Mouse (Mus musculus) liver, postnatal 0 days (tissue): ENCODE results near the gene Csf2.

Source experiments
- CTCF ChIP-seq: sonication (generic); IDR thresholded peaks from 2 replicates; pipeline ENCODE4 v1.5.1; 2016; ENCODE audit warnings: antibody characterized with exemption, low read depth
- EP300 ChIP-seq: IDR thresholded peaks from 2 replicates; pipeline ENCODE4 v1.6.1; 2016; ENCODE audit warnings: antibody characterized with exemption, low read depth, mild to moderate bottlenecking

DNA sequence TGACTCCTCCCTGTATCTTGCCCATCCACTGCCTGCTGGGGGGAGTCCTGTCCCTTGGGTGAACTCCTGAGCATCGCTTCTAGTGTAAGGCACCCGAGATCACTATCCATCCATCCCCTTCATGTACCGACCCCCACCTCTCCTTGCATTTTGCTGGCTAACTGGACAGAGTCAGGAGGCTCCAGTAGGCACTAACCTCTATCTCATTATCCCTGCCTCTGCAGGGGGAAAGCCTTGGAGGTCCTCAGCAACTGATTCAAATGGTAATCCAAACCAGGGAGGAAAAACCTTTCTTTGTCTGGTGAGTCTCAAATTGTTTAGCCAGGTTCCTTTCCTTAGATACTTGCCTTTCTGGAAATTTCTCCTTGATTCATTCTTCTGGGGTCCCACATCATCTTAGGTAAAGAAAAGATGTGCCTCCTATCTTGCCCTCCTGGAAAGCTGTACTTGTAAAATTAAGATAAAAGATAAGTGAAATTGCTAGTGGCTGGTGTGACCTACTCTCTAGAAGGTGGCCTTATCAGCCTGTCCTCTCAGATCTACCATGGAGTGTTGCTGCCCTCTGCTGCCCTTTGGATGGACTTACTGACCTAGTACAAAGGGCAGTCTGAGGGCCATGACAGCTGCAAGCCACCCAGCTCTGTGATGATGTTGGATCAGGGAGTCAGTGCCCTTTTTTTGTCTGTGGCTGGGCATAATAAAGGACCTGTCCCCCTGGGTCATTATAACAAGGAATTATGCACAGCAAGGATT lies 7.3 kb upstream of the Csf2 start:
- TF ChIP-seq EP300 (no peak), CTCF (peak; percentile 83)
